Mouse (Mus musculus) hindbrain, embryonic 16.5 days (tissue): ENCODE data around the gene Slc25a28. TPM values are rescaled to one million over a fixed set of nuclear protein-coding genes. Genes with fewer than 3 reads are reported as not detected.

Experiments
- ATAC-seq: fragments of 200-750 bp; cut with Nextera tagmentation; 2 replicates; pipeline ENCODE4 v1.8.0; 2017; ENCODE audit warnings: moderate TSS enrichment, moderate library complexity
- H3K27ac ChIP-seq: fragments of 300-500 bp; sonication (generic); 2 replicates; pipeline ENCODE4 v1.5.1; 2014; ENCODE audit warnings: low read depth, mild to moderate bottlenecking, control low read depth, low read length, moderate library complexity
- H3K27me3 ChIP-seq: fragments of 300-500 bp; sonication (generic); replicated peaks from 2 replicates; pipeline ENCODE4 v1.6.1; 2014; ENCODE audit warnings: low read length; ENCODE audit not compliant: control insufficient read depth, insufficient read depth
- H3K36me3 ChIP-seq: fragments of 300-500 bp; sonication (generic); 2 replicates; pipeline ENCODE4 v1.6.1; 2014; ENCODE audit warnings: mild to moderate bottlenecking, low read length, moderate library complexity, mixed read lengths; ENCODE audit not compliant: control insufficient read depth, insufficient read depth
- H3K4me1 ChIP-seq: fragments of 300-500 bp; sonication (generic); 2 replicates; pipeline ENCODE4 v1.6.1; 2014; ENCODE audit warnings: low read depth, low read length; ENCODE audit not compliant: control insufficient read depth, insufficient read depth
- H3K4me2 ChIP-seq: fragments of 300-500 bp; sonication (generic); 2 replicates; pipeline ENCODE4 v1.6.1; 2014; ENCODE audit warnings: mild to moderate bottlenecking, low read length, control low read depth, moderate library complexity
- H3K4me3 ChIP-seq: fragments of 300-500 bp; sonication (generic); 2 replicates; pipeline ENCODE4 v1.5.1; 2014; ENCODE audit warnings: mild to moderate bottlenecking, low read length, control low read depth, moderate library complexity
- H3K9ac ChIP-seq: fragments of 300-500 bp; sonication (generic); 2 replicates; pipeline ENCODE4 v1.6.1; 2014; ENCODE audit warnings: low read depth, mild to moderate bottlenecking, control low read depth, low read length, moderate library complexity
- H3K9me3 ChIP-seq: fragments of 300-500 bp; sonication (generic); 2 replicates; pipeline ENCODE4 v1.6.1; 2014; ENCODE audit warnings: mild to moderate bottlenecking, low read length, moderate library complexity; ENCODE audit not compliant: control insufficient read depth
- WGBS: fragments of 180-500 bp; shearing (Covaris S2); extraction: QIAGEN DNeasy Blood & Tissue Kit; methylation state at CpG from one replicate; pipeline ENCODE4 v1.1.7; 2014; 5-methylcytosine and 5-hydroxymethylcytosine counted together
- polyA plus RNA-seq: library from polyadenylated mRNA; unstranded; fragments of >200 nt; fragmentation: Nextera tagmentation; extraction: Ambion mirVana; gene quantifications from 2 replicates; pipeline ENCODE4 v1.2.1, GENCODE M21; 2015

The Slc25a28 gene
- polyA plus RNA-seq, 1 experiment from 2014 or later, result 15.2 TPM

- Histone ChIP-seq H3K27ac (no peak overlapping the region), H3K9ac (no peak overlapping the region), H3K9me3 (no peaks in the 10 kb centered on the region), H3K4me1 (no peaks in the 10 kb centered on the region), H3K36me3 (no peaks in the 10 kb centered on the region), H3K27me3 (no peaks in the 10 kb centered on the region), H3K4me3 (no peak overlapping the region), H3K4me2 (no peak overlapping the region)
- no peak for ATAC-seq
- 65% methylated on average over 8 of the region's 8 CpGs for WGBS
Observed at GRCm38 (mm10) chr19:43651241-43651785, 23.4 kb downstream of the Slc25a28 start.

- Histone ChIP-seq H3K27ac (no peak overlapping the region), H3K9ac (no peak overlapping the region), H3K4me1 (no peaks in the 10 kb centered on the region), H3K27me3 (no peaks in the 10 kb centered on the region), H3K4me3 (no peak overlapping the region), H3K4me2 (no peak overlapping the region), H3K36me3 (no peaks in the 10 kb centered on the region), H3K9me3 (no peaks in the 10 kb centered on the region)
- 86% methylated on average over 4 of the region's 4 CpGs for WGBS
- no peak for ATAC-seq
Observed at GRCm38 (mm10) chr19:43648343-43648742, 26.3 kb downstream of the Slc25a28 start.

- Histone ChIP-seq H3K4me1 (no peaks in the 10 kb centered on the region), H3K27me3 (no peaks in the 10 kb centered on the region), H3K9me3 (no peaks in the 10 kb centered on the region), H3K36me3 (no peaks in the 10 kb centered on the region), H3K4me3 (no peak overlapping the region), H3K9ac (no peak overlapping the region), H3K27ac (no peak overlapping the region), H3K4me2 (no peak overlapping the region)
- WGBS, result 88% methylated on average over 9 of the region's 9 CpGs
- no peak for ATAC-seq
Observed at GRCm38 (mm10) chr19:43647261-43647660, 27.4 kb downstream of the Slc25a28 start.

GRCm38 (mm10) chr19:43646852-43647251 lies 27.8 kb downstream of the Slc25a28 start:
- WGBS, result 48% methylated on average over 7 of the region's 7 CpGs
- H3K4me2 ChIP-seq, result no peak overlapping the region
- no peaks in the 10 kb centered on the region for H3K4me1 ChIP-seq
- H3K36me3 ChIP-seq, result no peaks in the 10 kb centered on the region
- no peak overlapping the region for H3K9ac ChIP-seq
- H3K27ac ChIP-seq, result no peak overlapping the region
- H3K27me3 ChIP-seq, result no peaks in the 10 kb centered on the region
- ATAC-seq, result no peak
- H3K9me3 ChIP-seq, result no peaks in the 10 kb centered on the region
- no peak overlapping the region for H3K4me3 ChIP-seq

GRCm38 (mm10) chr19:43645508-43645907 lies 29.2 kb downstream of the Slc25a28 start:
- 93% methylated on average over 9 of the region's 9 CpGs for WGBS

GRCm38 (mm10) chr19:43642843-43643242 lies 31.8 kb downstream of the Slc25a28 start:
- Histone ChIP-seq H3K4me2 (no peak overlapping the region), H3K9ac (no peak overlapping the region), H3K9me3 (no peaks in the 10 kb centered on the region), H3K27me3 (no peaks in the 10 kb centered on the region), H3K36me3 (no peaks in the 10 kb centered on the region), H3K4me3 (no peak overlapping the region), H3K27ac (no peak overlapping the region), H3K4me1 (no peaks in the 10 kb centered on the region)
- no peak for ATAC-seq
- 83% methylated on average over 9 of the region's 9 CpGs for WGBS

More at GRCm38 (mm10) chr19:43645508-43645907, 29.2 kb downstream of the Slc25a28 start:
- ATAC-seq, result no peak
- Histone ChIP-seq H3K4me1 (no peaks in the 10 kb centered on the region), H3K9ac (no peak overlapping the region), H3K4me3 (no peak overlapping the region), H3K9me3 (no peaks in the 10 kb centered on the region), H3K27me3 (no peaks in the 10 kb centered on the region), H3K36me3 (no peaks in the 10 kb centered on the region), H3K4me2 (no peak overlapping the region), H3K27ac (no peak overlapping the region)

GRCm38 (mm10) chr19:43641833-43642232 lies 32.8 kb downstream of the Slc25a28 start:
- Histone ChIP-seq H3K36me3 (no peaks in the 10 kb centered on the region), H3K9ac (no peak overlapping the region), H3K27ac (no peak overlapping the region), H3K4me2 (no peak overlapping the region), H3K4me1 (no peaks in the 10 kb centered on the region), H3K4me3 (no peak overlapping the region), H3K27me3 (no peaks in the 10 kb centered on the region), H3K9me3 (no peaks in the 10 kb centered on the region)
- 73% methylated on average over 11 of the region's 11 CpGs for WGBS
- no peak for ATAC-seq

- no peaks in the 10 kb centered on the region for H3K27me3 ChIP-seq
- WGBS, result 30% methylated on average over 12 of the region's 12 CpGs
- no peaks in the 10 kb centered on the region for H3K36me3 ChIP-seq
- no peak overlapping the region for H3K9ac ChIP-seq
- H3K4me3 ChIP-seq, result no peak overlapping the region
- H3K9me3 ChIP-seq, result no peaks in the 10 kb centered on the region
- no peaks in the 10 kb centered on the region for H3K4me1 ChIP-seq
- ATAC-seq, result no peak
- H3K27ac ChIP-seq, result no peak overlapping the region
- H3K4me2 ChIP-seq, result no peak overlapping the region
Observed at GRCm38 (mm10) chr19:43630466-43631251, 44.0 kb downstream of the Slc25a28 start.

- Histone ChIP-seq H3K27ac (no peak overlapping the region), H3K4me1 (no peaks in the 10 kb centered on the region), H3K27me3 (no peaks in the 10 kb centered on the region; the same call in 1 of the 2 replicates), H3K9me3 (no peaks in the 10 kb centered on the region), H3K36me3 (no peaks in the 10 kb centered on the region), H3K4me3 (no peak overlapping the region), H3K9ac (no peak overlapping the region), H3K4me2 (no peak overlapping the region)
- 45% methylated on average over 4 of the region's 4 CpGs for WGBS
- ATAC-seq, result no peak
Observed at GRCm38 (mm10) chr19:43629088-43629487, 45.6 kb downstream of the Slc25a28 start.
